Mouse (Mus musculus) heart, adult 2 months (tissue): ENCODE measurements around the gene Fgf11. TPM values are rescaled to one million over a fixed set of nuclear protein-coding genes. Genes with fewer than 3 reads are reported as not detected.

ENCODE experiments used
- DNase-seq, 2 experiments: peaks; one replicate each; pipeline ENCODE4 v3.0.0; 2021
- H3K27ac ChIP-seq: fragments of 200-600 bp; 2 replicates; pipeline ENCODE4 v1.8.1; 2022
- H3K27me3 ChIP-seq: fragments of 200-500 bp; 2 replicates; pipeline ENCODE4 v1.6.1; 2012; ENCODE audit warnings: mild to moderate bottlenecking, low read length, inconsistent platforms, mixed read lengths; ENCODE audit not compliant: control insufficient read depth, insufficient read depth
- H3K36me3 ChIP-seq: fragments of 200-500 bp; 2 replicates; pipeline ENCODE4 v1.6.1; 2012; ENCODE audit warnings: low read length, inconsistent platforms; ENCODE audit not compliant: control insufficient read depth, insufficient read depth
- H3K4me1 ChIP-seq: fragments of 200-500 bp; 2 replicates; pipeline ENCODE4 v1.6.1; 2011; ENCODE audit warnings: low read length; ENCODE audit not compliant: control insufficient read depth, insufficient read depth
- H3K4me3 ChIP-seq: fragments of 200-600 bp; 2 replicates; pipeline ENCODE4 v1.8.1; 2022
- H3K79me2 ChIP-seq: fragments of 200-500 bp; replicated peaks from 2 replicates; pipeline ENCODE4 v1.6.1; 2012; ENCODE audit warnings: mild to moderate bottlenecking, inconsistent platforms, low read length, moderate library complexity, mixed read lengths; ENCODE audit not compliant: control insufficient read depth, insufficient read depth
- H3K9ac ChIP-seq: fragments of 200-500 bp; 2 replicates; pipeline ENCODE4 v1.6.1; 2012; ENCODE audit warnings: low read depth, mild to moderate bottlenecking, control low read depth, inconsistent platforms, low read length, mixed read lengths
- CTCF ChIP-seq: fragments of 200-600 bp; IDR thresholded peaks from 2 replicates; pipeline ENCODE4 v1.8.1; 2022; ENCODE audit warnings: antibody characterized with exemption, mild to moderate bottlenecking, moderate library complexity
- EP300 ChIP-seq: fragments of 200-500 bp; IDR thresholded peaks from 2 replicates; pipeline ENCODE4 v1.6.1; 2011; ENCODE audit warnings: low read depth, low read length, control low read depth; ENCODE audit not compliant: insufficient read depth
- POLR2A ChIP-seq: fragments of 200-500 bp; IDR thresholded peaks from 2 replicates; pipeline ENCODE4 v1.6.1; 2011; ENCODE audit warnings: mild to moderate bottlenecking, low read depth, low read length, control low read depth; ENCODE audit not compliant: insufficient read depth
- WGBS: fragments of 180-500 bp; shearing (Covaris S2); methylation state at CpG from one replicate; pipeline ENCODE4 v1.1.7; 2018; 5-methylcytosine and 5-hydroxymethylcytosine counted together
- intact Hi-C: fragments of 180-260 bp; cut with DNase I; formaldehyde crosslinking; loops from one replicate; pipeline ENCODE4 v1.15.1; 2025
- polyA plus RNA-seq: library from polyadenylated mRNA; depleted of rRNA; stranded (reverse); fragments of >200 nt; gene quantifications from 2 replicates; pipeline ENCODE4 v1.2.3, GENCODE M21; 2012
- total RNA-seq, 2 experiments: library from RNA; stranded (reverse); gene quantifications; 2 replicates each; pipeline ENCODE4 v1.2.3; 2021

Fgf11 gene
- total and polyA plus RNA-seq, 3 experiments = 1.9 to 3.3 (median 2.5) TPM

- H3K9ac ChIP-seq = peak overlapping the region; percentile 69
- H3K36me3 ChIP-seq = no peaks in the 10 kb centered on the region
- peak overlapping the region; percentile 73 for H3K27ac ChIP-seq
- intact Hi-C loops = loop anchor here (2.0 kb wide), 4 partner anchors 33 to 73 kb away; partner anchors contain the start of genes Nlgn2 and Polr2a
- peak; percentile 85 to 88 for DNase-seq
- no peaks in the 10 kb centered on the region for H3K27me3 ChIP-seq
- 1% methylated on average over 60 of the region's 60 CpGs for WGBS
- TF ChIP-seq CTCF = peak; percentile 94
- TF ChIP-seq EP300 = peak; percentile 19; the same call in 1 of the 2 replicates
- TF ChIP-seq POLR2A = no peak
- H3K4me3 ChIP-seq = peak overlapping the region; percentile 68
- H3K79me2 ChIP-seq = no peaks in the 10 kb centered on the region
- peaks cover 4% of the 10 kb centered on the region; the same call in 1 of the 2 replicates for H3K4me1 ChIP-seq
Observed at GRCm38 (mm10) chr11:69803786-69804651, 2.4 kb upstream of the Fgf11 start.

- no peak for DNase-seq
- Histone ChIP-seq H3K9ac (peak overlapping the region; percentile 62), H3K27me3 (no peaks in the 10 kb centered on the region), H3K27ac (peak overlapping the region; percentile 73), H3K4me3 (peak overlapping the region; percentile 68), H3K4me1 (peaks cover 4% of the 10 kb centered on the region; the same call in 1 of the 2 replicates), H3K36me3 (no peaks in the 10 kb centered on the region), H3K79me2 (no peaks in the 10 kb centered on the region)
- whole genome bisulfite sequencing = 5% methylated on average over 12 of the region's 12 CpGs
- intact Hi-C loops = loop anchor here (2.0 kb wide), 4 partner anchors 33 to 73 kb away; partner anchors contain the start of genes Nlgn2 and Polr2a
- TF ChIP-seq POLR2A = no peak
- TF ChIP-seq CTCF = no peak
- TF ChIP-seq EP300 = no peak
Observed at GRCm38 (mm10) chr11:69803328-69803727, 1.7 kb upstream of the Fgf11 start.

GRCm38 (mm10) chr11:69802648-69803105, 1.0 kb upstream of the Fgf11 start:
- peak overlapping the region; percentile 73 for H3K27ac ChIP-seq
- no peaks in the 10 kb centered on the region for H3K36me3 ChIP-seq
- intact Hi-C loops = loop anchor here (2.0 kb wide), 4 partner anchors 34 to 74 kb away; partner anchors contain the start of genes Nlgn2 and Polr2a
- H3K4me1 ChIP-seq = peaks cover 4% of the 10 kb centered on the region; the same call in 1 of the 2 replicates
- DNase-seq = peak; percentile 92 to 95
- H3K4me3 ChIP-seq = peak overlapping the region; percentile 68
- TF ChIP-seq CTCF (no peak), EP300 (no peak), POLR2A (peak; percentile 79)
- H3K79me2 ChIP-seq = no peaks in the 10 kb centered on the region
- WGBS = under 1% methylated on average over 33 of the region's 33 CpGs
- peak overlapping the region; percentile 74 for H3K9ac ChIP-seq
- H3K27me3 ChIP-seq = no peaks in the 10 kb centered on the region

GRCm38 (mm10) chr11:69800392-69801197, 1.1 kb downstream of the Fgf11 start:
- Histone ChIP-seq H3K4me1 (peaks cover 4% of the 10 kb centered on the region; the same call in 1 of the 2 replicates), H3K36me3 (no peaks in the 10 kb centered on the region), H3K79me2 (no peaks in the 10 kb centered on the region), H3K27me3 (no peaks in the 10 kb centered on the region), H3K27ac (no peak overlapping the region), H3K4me3 (peak overlapping the region; percentile 49), H3K9ac (peak overlapping the region; percentile 55)
- intact Hi-C loops = no loop called here
- 3% methylated on average over 35 of the region's 36 CpGs for WGBS
- no peak for TF ChIP-seq POLR2A
- no peak for TF ChIP-seq CTCF
- no peak for TF ChIP-seq EP300
- peak; percentile 53 to 65 for DNase-seq

- no peak overlapping the region for H3K27ac ChIP-seq
- H3K36me3 ChIP-seq = no peaks in the 10 kb centered on the region
- DNase-seq = no peak
- H3K79me2 ChIP-seq = no peaks in the 10 kb centered on the region
- 16% methylated on average over 11 of the region's 11 CpGs for WGBS
- peaks cover 4% of the 10 kb centered on the region; the same call in 1 of the 2 replicates for H3K4me1 ChIP-seq
- intact Hi-C loops = no loop called here
- H3K9ac ChIP-seq = no peak overlapping the region
- H3K27me3 ChIP-seq = no peaks in the 10 kb centered on the region
- no peak overlapping the region for H3K4me3 ChIP-seq
- TF ChIP-seq CTCF (no peak), EP300 (no peak), POLR2A (no peak)
Observed at GRCm38 (mm10) chr11:69800138-69800391, 1.6 kb downstream of the Fgf11 start.
